Mouse (Mus musculus) left cerebral cortex, postnatal 36 days (tissue): ENCODE results near the gene Eddm3b. TPM values are rescaled to one million over a fixed set of nuclear protein-coding genes. Genes with fewer than 3 reads are reported as not detected.

Experiments used
- total RNA-seq, 2 experiments: library from RNA; stranded (reverse); gene quantifications; 2 replicates each; pipeline ENCODE4 v1.2.3; 2021

The Eddm3b gene
- total RNA-seq, 2 experiments from 2014 or later = not detected

Other genes with a start within 250 kb of the Eddm3b start
- gene Tep1, start 243.9 kb upstream of the Eddm3b start, total RNA-seq = 1 to 10 TPM; 2.9 to 4.1 TPM
- gene Klhl33, start 216.9 kb upstream of the Eddm3b start, total RNA-seq = 1 to 10 TPM; 3.6 to 4.8 TPM
- 10 to 100 TPM; 32.0 to 35.7 TPM for gene Osgep, start 189.5 kb upstream of the Eddm3b start, total RNA-seq
- gene Apex1, start 189.5 kb upstream of the Eddm3b start, total RNA-seq = 10 to 100 TPM; 52.0 to 58.6 TPM
- gene Pip4p1, start 183.6 kb upstream of the Eddm3b start, total RNA-seq = 100 to 1,000 TPM in 1 of 2 experiments, 10 to 100 TPM in 1; 89.8 to 103 TPM
- 10 to 100 TPM; 10.7 to 11.0 TPM for gene Pnp, start 183.3 kb upstream of the Eddm3b start, total RNA-seq
- gene Gm49342, start 169.9 kb upstream of the Eddm3b start, total RNA-seq = 10 to 100 TPM in 1 of 2 experiments, 1 to 10 TPM in 1; 10.0 to 13.0 TPM
- 1 to 10 TPM; 1.1 to 1.4 TPM for gene Pnp2, start 158.4 kb upstream of the Eddm3b start, total RNA-seq
- under 1 TPM; 0.20 to 0.25 TPM for gene Rnase10, start 106.7 kb upstream of the Eddm3b start, total RNA-seq
- gene Rnase9, start 72.6 kb upstream of the Eddm3b start, total RNA-seq = not detected
- gene Rnase11, start 64.3 kb upstream of the Eddm3b start, total RNA-seq = not detected
- not detected for gene Rnase12, start 56.8 kb upstream of the Eddm3b start, total RNA-seq
- not detected for gene Olfr750, start 40.0 kb upstream of the Eddm3b start, total RNA-seq
- gene Rnase4, start 23.3 kb upstream of the Eddm3b start, total RNA-seq = 10 to 100 TPM; 17.8 to 19.3 TPM
- gene Ang, start 23.3 kb upstream of the Eddm3b start, total RNA-seq = 1 to 10 TPM; 3.6 to 5.3 TPM
- gene Rnase6, start 9.5 kb downstream of the Eddm3b start, total RNA-seq = under 1 TPM in 1 of 2 experiments, not detected in 1; 0.12 TPM
- gene Rnase1, start 32.4 kb downstream of the Eddm3b start, total RNA-seq = under 1 TPM; 0.76 to 0.97 TPM
- gene Rnase2b, start 47.8 kb downstream of the Eddm3b start, total RNA-seq = not detected
- gene Ang2, start 84.7 kb downstream of the Eddm3b start, total RNA-seq = not detected
- not detected for gene Ear14, start 89.0 kb downstream of the Eddm3b start, total RNA-seq
- not detected for gene Rnase2a, start 141.7 kb downstream of the Eddm3b start, total RNA-seq
- gene Gm7247, start 247.3 kb downstream of the Eddm3b start, total RNA-seq = not detected